Mouse (Mus musculus): ENCODE data around the gene Sys1. TPM values are rescaled to one million over a fixed set of nuclear protein-coding genes. Genes with fewer than 3 reads are reported as not detected.

The Sys1 gene
- polyA plus RNA-seq, 1 experiment from 2014 or later, result 76.9 TPM

GRCm38 (mm10) chr2:164438257-164438656 is 18.5 kb upstream of the Sys1 start:
- ATAC-seq, result no peak

GRCm38 (mm10) chr2:164439001-164439421 is 17.8 kb upstream of the Sys1 start:
- Histone ChIP-seq H3K27ac (ENCODE audit: low read length) (no peak overlapping the region), H3K36me3 (ENCODE audit: control insufficient read depth, insufficient read depth) (no peaks in the 10 kb centered on the region), H3K9ac (replicated peaks; ENCODE audit: low read depth, low read length) (no peak overlapping the region), H3K4me3 (replicated peaks; ENCODE audit: low read length) (no peak overlapping the region), H3K4me1 (replicated peaks; ENCODE audit: control insufficient read depth, insufficient read depth, low read length) (peaks cover 15% of the 10 kb centered on the region), H3K4me2 (ENCODE audit: low read length) (no peak overlapping the region), H3K27me3 (replicated peaks; ENCODE audit: control insufficient read depth, insufficient read depth, low read length) (peaks cover 4% of the 10 kb centered on the region; the same call in 1 of the 2 replicates), H3K9me3 (ENCODE audit: control insufficient read depth, low read length) (no peaks in the 10 kb centered on the region)
- no peak for ATAC-seq
- 63% methylated on average over 3 of the region's 3 CpGs for WGBS

More at GRCm38 (mm10) chr2:164438257-164438656, 18.5 kb upstream of the Sys1 start:
- 67% methylated on average over 8 of the region's 8 CpGs for WGBS
- H3K27ac ChIP-seq (ENCODE audit: low read length), result no peak overlapping the region
- H3K36me3 ChIP-seq (ENCODE audit: control insufficient read depth, insufficient read depth), result no peaks in the 10 kb centered on the region
- no peak overlapping the region for H3K4me3 ChIP-seq (replicated peaks; ENCODE audit: low read length)
- no peaks in the 10 kb centered on the region for H3K9me3 ChIP-seq (ENCODE audit: control insufficient read depth, low read length)
- peaks cover 11% of the 10 kb centered on the region for H3K4me1 ChIP-seq (replicated peaks; ENCODE audit: control insufficient read depth, insufficient read depth, low read length)
- H3K27me3 ChIP-seq (replicated peaks; ENCODE audit: control insufficient read depth, insufficient read depth, low read length), result peaks cover 4% of the 10 kb centered on the region; the same call in 1 of the 2 replicates
- H3K9ac ChIP-seq (replicated peaks; ENCODE audit: low read depth, low read length), result no peak overlapping the region
- no peak overlapping the region for H3K4me2 ChIP-seq (ENCODE audit: low read length)

- Histone ChIP-seq H3K27ac (ENCODE audit: low read length) (no peak overlapping the region), H3K36me3 (ENCODE audit: control insufficient read depth, insufficient read depth) (no peaks in the 10 kb centered on the region), H3K4me1 (replicated peaks; ENCODE audit: control insufficient read depth, insufficient read depth, low read length) (peaks cover 15% of the 10 kb centered on the region), H3K9ac (replicated peaks; ENCODE audit: low read depth, low read length) (no peak overlapping the region), H3K4me2 (ENCODE audit: low read length) (no peak overlapping the region), H3K9me3 (ENCODE audit: control insufficient read depth, low read length) (no peaks in the 10 kb centered on the region), H3K27me3 (replicated peaks; ENCODE audit: control insufficient read depth, insufficient read depth, low read length) (peaks cover 7% of the 10 kb centered on the region; the same call in 1 of the 2 replicates), H3K4me3 (replicated peaks; ENCODE audit: low read length) (no peak overlapping the region)
- WGBS, result 78% methylated on average over 5 of the region's 5 CpGs
- ATAC-seq, result no peak
Measured at GRCm38 (mm10) chr2:164440314-164440713, 16.4 kb upstream of the Sys1 start.

GRCm38 (mm10) chr2:164441155-164441554 is 15.6 kb upstream of the Sys1 start:
- Histone ChIP-seq H3K36me3 (ENCODE audit: control insufficient read depth, insufficient read depth) (no peaks in the 10 kb centered on the region), H3K9ac (replicated peaks; ENCODE audit: low read depth, low read length) (no peak overlapping the region), H3K4me2 (ENCODE audit: low read length) (no peak overlapping the region), H3K4me3 (replicated peaks; ENCODE audit: low read length) (no peak overlapping the region), H3K4me1 (replicated peaks; ENCODE audit: control insufficient read depth, insufficient read depth, low read length) (peaks cover 15% of the 10 kb centered on the region), H3K9me3 (ENCODE audit: control insufficient read depth, low read length) (no peaks in the 10 kb centered on the region), H3K27me3 (replicated peaks; ENCODE audit: control insufficient read depth, insufficient read depth, low read length) (peaks cover 7% of the 10 kb centered on the region; the same call in 1 of the 2 replicates), H3K27ac (ENCODE audit: low read length) (no peak overlapping the region)
- 43% methylated on average over 8 of the region's 8 CpGs for WGBS
- ATAC-seq, result no peak

- Histone ChIP-seq H3K4me3 (replicated peaks; ENCODE audit: low read length) (no peak overlapping the region; the same call in 1 of the 2 replicates), H3K27ac (ENCODE audit: low read length) (no peak overlapping the region), H3K9me3 (ENCODE audit: control insufficient read depth, low read length) (no peaks in the 10 kb centered on the region), H3K27me3 (replicated peaks; ENCODE audit: control insufficient read depth, insufficient read depth, low read length) (peaks cover 7% of the 10 kb centered on the region; the same call in 1 of the 2 replicates), H3K9ac (replicated peaks; ENCODE audit: low read depth, low read length) (no peak overlapping the region), H3K4me2 (ENCODE audit: low read length) (no peak overlapping the region), H3K36me3 (ENCODE audit: control insufficient read depth, insufficient read depth) (no peaks in the 10 kb centered on the region), H3K4me1 (replicated peaks; ENCODE audit: control insufficient read depth, insufficient read depth, low read length) (peaks cover 15% of the 10 kb centered on the region)
- ATAC-seq, result no peak
- 37% methylated on average over 7 of the region's 7 CpGs for WGBS
Measured at GRCm38 (mm10) chr2:164441731-164442130, 15.0 kb upstream of the Sys1 start.

GRCm38 (mm10) chr2:164442315-164443050 is 14.3 kb upstream of the Sys1 start:
- no peak overlapping the region for H3K27ac ChIP-seq (ENCODE audit: low read length)
- 2% methylated on average over 29 of the region's 29 CpGs for WGBS

GRCm38 (mm10) chr2:164443051-164443437 is 13.7 kb upstream of the Sys1 start:
- peak overlapping the region; percentile 92 for H3K4me2 ChIP-seq (ENCODE audit: low read length)
- peaks cover 15% of the 10 kb centered on the region for H3K4me1 ChIP-seq (replicated peaks; ENCODE audit: control insufficient read depth, insufficient read depth, low read length)
- peak; percentile 95 for ATAC-seq
- no peaks in the 10 kb centered on the region for H3K36me3 ChIP-seq (ENCODE audit: control insufficient read depth, insufficient read depth)
- peaks cover 7% of the 10 kb centered on the region; the same call in 1 of the 2 replicates for H3K27me3 ChIP-seq (replicated peaks; ENCODE audit: control insufficient read depth, insufficient read depth, low read length)
- H3K9me3 ChIP-seq (ENCODE audit: control insufficient read depth, low read length), result no peaks in the 10 kb centered on the region
- peak overlapping the region; percentile 52 for H3K4me3 ChIP-seq (replicated peaks; ENCODE audit: low read length)
- H3K9ac ChIP-seq (replicated peaks; ENCODE audit: low read depth, low read length), result peak overlapping the region; percentile 63
- under 1% methylated on average over 26 of the region's 26 CpGs for WGBS
- no peak overlapping the region for H3K27ac ChIP-seq (ENCODE audit: low read length)

More at GRCm38 (mm10) chr2:164442315-164443050, 14.3 kb upstream of the Sys1 start:
- H3K4me1 ChIP-seq (replicated peaks; ENCODE audit: control insufficient read depth, insufficient read depth, low read length), result peaks cover 15% of the 10 kb centered on the region
- H3K27me3 ChIP-seq (replicated peaks; ENCODE audit: control insufficient read depth, insufficient read depth, low read length), result peaks cover 7% of the 10 kb centered on the region; the same call in 1 of the 2 replicates
- H3K36me3 ChIP-seq (ENCODE audit: control insufficient read depth, insufficient read depth), result no peaks in the 10 kb centered on the region
- peak; percentile 49 for ATAC-seq
- peak overlapping the region; percentile 92 for H3K4me2 ChIP-seq (ENCODE audit: low read length)
- H3K4me3 ChIP-seq (replicated peaks; ENCODE audit: low read length), result peak overlapping the region; percentile 52
- no peaks in the 10 kb centered on the region for H3K9me3 ChIP-seq (ENCODE audit: control insufficient read depth, low read length)
- peak overlapping the region; percentile 63 for H3K9ac ChIP-seq (replicated peaks; ENCODE audit: low read depth, low read length)

- peaks cover 7% of the 10 kb centered on the region; the same call in 1 of the 2 replicates for H3K27me3 ChIP-seq (replicated peaks; ENCODE audit: control insufficient read depth, insufficient read depth, low read length)
- no peaks in the 10 kb centered on the region for H3K36me3 ChIP-seq (ENCODE audit: control insufficient read depth, insufficient read depth)
- no peak for ATAC-seq
- H3K9ac ChIP-seq (replicated peaks; ENCODE audit: low read depth, low read length), result peak within 1 kb of the TSS; percentile 63
- WGBS, result 8% methylated on average over 18 of the region's 18 CpGs
- no peak within 1 kb of the TSS for H3K27ac ChIP-seq (ENCODE audit: low read length)
- H3K4me3 ChIP-seq (replicated peaks; ENCODE audit: low read length), result peak within 1 kb of the TSS; percentile 52
- peaks cover 15% of the 10 kb centered on the region for H3K4me1 ChIP-seq (replicated peaks; ENCODE audit: control insufficient read depth, insufficient read depth, low read length)
- peak within 1 kb of the TSS; percentile 92 for H3K4me2 ChIP-seq (ENCODE audit: low read length)
- H3K9me3 ChIP-seq (ENCODE audit: control insufficient read depth, low read length), result no peaks in the 10 kb centered on the region
Measured at GRCm38 (mm10) chr2:164443460-164444000, 13.2 kb upstream of the Sys1 start, which contains the start of gene Sdc4. Sdc4 (minus strand) TSS chr2:164443887.

GRCm38 (mm10) chr2:164444701-164445100 is 12.1 kb upstream of the Sys1 start:
- peaks cover 7% of the 10 kb centered on the region; the same call in 1 of the 2 replicates for H3K27me3 ChIP-seq (replicated peaks; ENCODE audit: control insufficient read depth, insufficient read depth, low read length)
- WGBS, result 89% methylated on average over 2 of the region's 2 CpGs
- no peak for ATAC-seq

More at GRCm38 (mm10) chr2:164444701-164445100, 12.1 kb upstream of the Sys1 start:
- Histone ChIP-seq H3K36me3 (ENCODE audit: control insufficient read depth, insufficient read depth) (no peaks in the 10 kb centered on the region), H3K4me1 (replicated peaks; ENCODE audit: control insufficient read depth, insufficient read depth, low read length) (peaks cover 15% of the 10 kb centered on the region), H3K9me3 (ENCODE audit: control insufficient read depth, low read length) (no peaks in the 10 kb centered on the region), H3K9ac (replicated peaks; ENCODE audit: low read depth, low read length) (no peak overlapping the region), H3K27ac (ENCODE audit: low read length) (no peak overlapping the region), H3K4me2 (ENCODE audit: low read length) (no peak overlapping the region), H3K4me3 (replicated peaks; ENCODE audit: low read length) (no peak overlapping the region)
